Comparison of ENCODE assay signal across 8 mouse cellular contexts in genomic region chr3:27765929-27766328, GRCm38 (mm10). TPM values are rescaled to one million over a fixed set of nuclear protein-coding genes. Genes with fewer than 3 reads are reported as not detected.
DNase-seq lines count a peak whose midpoint lies in the region; ATAC-seq lines count a peak whose summit lies in the region.

No protein-coding gene starts in this region.

- DNase-seq in frontal cortex, postnatal 10 days (ENCODE audit: low spot score in 2 of 2), result no peak
- DNase-seq in right cerebral cortex, adult 2 months (ENCODE audit: low spot score in 2 of 2), result peak; percentile 43 to 47
- DNase-seq in right cerebral cortex, postnatal 4 days, result no peak
- DNase-seq in heart, postnatal 36 days, result peak; percentile 21 to 56
- no peak for DNase-seq in layer of hippocampus, postnatal 25 days (ENCODE audit: extremely low spot score in 1 of 2, low spot score in 1 of 2)

- intact Hi-C loops in heart, postnatal 36 days (cut with DNase I), result loop anchor here (2.0 kb wide), 1 partner anchor 55 kb away; the partner anchor contains the start of gene Fndc3b

- peak; percentile 89 for ATAC-seq in frontal cortex, adult (ENCODE audit: low TSS enrichment)
- ATAC-seq in monocyte, adult 5-6 weeks (replicated peaks; ENCODE audit: insufficient number of reproducible peaks, low FRiP score, low TSS enrichment, poor library complexity, severe bottlenecking), result peak; percentile 62; the same call in 1 of the 2 replicates
- no peak for ATAC-seq in megakaryocyte-erythroid progenitor cell, adult 5-6 weeks (replicated peaks; ENCODE audit: low FRiP score, low TSS enrichment, poor library complexity, severe bottlenecking)

RNA-seq across cellular contexts. Expression of gene Fndc3b, which starts 54.8 kb away (rescaled TPM):
- 10 to 100 TPM; 58.3 to 58.7 TPM for total RNA-seq in heart, postnatal 36 days (2021)
- total RNA-seq in monocyte, adult 5-6 weeks (2017), result 11.4 to 14.0 TPM (median 12.6 TPM) in 3 replicates
- total RNA-seq in megakaryocyte-erythroid progenitor cell, adult 5-6 weeks (2014; fragmentation: Nextera tagmentation), result 0.96 and 2.8 TPM in 2 replicates
- 0.28 and 1.3 TPM in 2 replicates for total RNA-seq in megakaryocyte-erythroid progenitor cell, adult 5-6 weeks (2017)
- total RNA-seq in layer of hippocampus, postnatal 25 days (2021), result 10 to 100 TPM; 20.2 to 21.6 TPM

Comparison
In these comparisons a context has a peak if more than half of its experiments do, and no peak if none do; other contexts are left out.
1. DNase-seq: peak in right cerebral cortex, adult 2 months (2 of 2) and heart, postnatal 36 days (2 of 2); none in frontal cortex, postnatal 10 days (0 of 2), right cerebral cortex, postnatal 4 days (single experiment) and layer of hippocampus, postnatal 25 days (0 of 2).